Comparison of ENCODE assay signal across 16 mouse cellular contexts in the genomic region with DNA sequence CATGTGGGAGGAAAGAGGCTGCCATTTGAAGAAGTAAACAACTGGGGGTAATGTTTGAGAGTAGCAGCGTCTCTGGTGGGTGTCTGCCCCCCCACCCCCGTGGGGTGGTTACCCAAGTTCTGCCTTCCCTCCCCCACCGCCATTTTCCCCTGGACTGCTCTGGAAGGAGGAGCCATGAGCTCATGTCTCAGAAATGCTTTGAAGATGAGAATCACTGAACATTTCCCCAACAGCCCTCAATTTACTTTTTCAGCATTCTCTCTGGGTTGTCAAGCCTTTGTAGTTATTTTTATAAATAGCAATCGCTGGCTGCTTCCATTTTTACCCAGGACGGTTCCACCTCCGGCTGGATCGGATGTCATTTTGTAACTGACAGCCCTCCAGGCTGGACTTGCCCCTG. TPM values are rescaled to one million over a fixed set of nuclear protein-coding genes. Genes with fewer than 3 reads are reported as not detected.
DNase-seq lines count a peak whose midpoint lies in the region; ATAC-seq and TF ChIP-seq lines count a peak whose summit lies in the region.
"Had no signal": no experiment of that assay in that cellular context is flagged by ENCODE, and none has a peak within 500 bp of the region (broad histone marks: within the 10 kb centered on the region; RNA-seq: fewer than 3 reads in every experiment).

No protein-coding gene starts in this region.

- peak overlapping the region; percentile 13; the same call in 1 of the 2 replicates for H3K4me2 ChIP-seq in heart, embryonic 13.5 days
- no peak overlapping the region for H3K4me2 ChIP-seq in lung, embryonic 16.5 days (ENCODE audit: low read depth, low read length)
- H3K4me2 ChIP-seq in embryonic facial prominence, embryonic 13.5 days, result no peak overlapping the region
- no peak overlapping the region for H3K4me2 ChIP-seq in intestine, embryonic 16.5 days (ENCODE audit: low read depth, low read length)
- H3K4me2 ChIP-seq: kidney, embryonic 15.5 days; liver, embryonic 15.5 days had no signal

- H3K9ac ChIP-seq in heart, embryonic 13.5 days, result no peak overlapping the region
- H3K9ac ChIP-seq in lung, embryonic 16.5 days (ENCODE audit: low read length), result no peak overlapping the region
- H3K9ac ChIP-seq in embryonic facial prominence, embryonic 13.5 days, result no peak overlapping the region
- no peak overlapping the region for H3K9ac ChIP-seq in intestine, embryonic 16.5 days (ENCODE audit: low read depth, low read length)
- H3K9ac ChIP-seq: kidney, embryonic 15.5 days; liver, embryonic 15.5 days had no signal

- H3K27me3 ChIP-seq in heart, embryonic 13.5 days (replicated peaks), result no peaks in the 10 kb centered on the region
- no peaks in the 10 kb centered on the region for H3K27me3 ChIP-seq in lung, embryonic 16.5 days (ENCODE audit: control insufficient read depth, insufficient read depth, low read depth, low read length)
- no peaks in the 10 kb centered on the region for H3K27me3 ChIP-seq in embryonic facial prominence, embryonic 13.5 days
- no peaks in the 10 kb centered on the region for H3K27me3 ChIP-seq in intestine, embryonic 16.5 days (replicated peaks; ENCODE audit: control insufficient read depth, insufficient read depth, low read length)
- H3K27me3 ChIP-seq: kidney, embryonic 15.5 days; liver, embryonic 15.5 days had no signal

- H3K9me3 ChIP-seq in heart, embryonic 13.5 days, result no peaks in the 10 kb centered on the region
- no peaks in the 10 kb centered on the region for H3K9me3 ChIP-seq in lung, embryonic 16.5 days (ENCODE audit: control insufficient read depth, low read length)
- no peaks in the 10 kb centered on the region for H3K9me3 ChIP-seq in embryonic facial prominence, embryonic 13.5 days
- no peaks in the 10 kb centered on the region for H3K9me3 ChIP-seq in intestine, embryonic 16.5 days (ENCODE audit: control insufficient read depth, low read length)
- H3K9me3 ChIP-seq: kidney, embryonic 15.5 days; liver, embryonic 15.5 days; midbrain, embryonic 10.5 days had no signal

- H3K27ac ChIP-seq in heart, embryonic 13.5 days (replicated peaks), result no peak overlapping the region
- H3K27ac ChIP-seq in lung, embryonic 16.5 days (ENCODE audit: low read length), result peak overlapping the region; percentile 53
- peak overlapping the region; percentile 44 for H3K27ac ChIP-seq in embryonic facial prominence, embryonic 13.5 days
- H3K27ac ChIP-seq in intestine, embryonic 16.5 days (ENCODE audit: low read length), result no peak overlapping the region
- H3K27ac ChIP-seq: kidney, embryonic 15.5 days; liver, embryonic 15.5 days; midbrain, embryonic 10.5 days had no signal

- no peak for TF ChIP-seq CTCF in lung, adult 2 months (IDR thresholded peaks at IDR 0.05; ENCODE audit: insufficient read depth, low read length)

- no peak; the same call in 1 of the 2 replicates for ATAC-seq in heart, embryonic 13.5 days (ENCODE audit: extremely low read depth, insufficient number of reproducible peaks, low FRiP score, low TSS enrichment)
- peak; percentile 70 for ATAC-seq in lung, embryonic 16.5 days (ENCODE audit: low read depth)
- no peak for ATAC-seq in embryonic facial prominence, embryonic 13.5 days (ENCODE audit: insufficient number of reproducible peaks, insufficient read depth, low FRiP score, low TSS enrichment, low read depth)
- no peak for ATAC-seq in intestine, embryonic 16.5 days
- ATAC-seq: activated CD4-positive, CD25-positive, alpha-beta regulatory T cell, adult 4 months; hindbrain, embryonic 16.5 days had no signal

- H3K4me3 ChIP-seq in heart, embryonic 13.5 days, result no peak overlapping the region
- H3K4me3 ChIP-seq in lung, embryonic 16.5 days (ENCODE audit: low read length), result no peak overlapping the region
- no peak overlapping the region for H3K4me3 ChIP-seq in lung, adult 2 months (replicated peaks; ENCODE audit: extremely low read depth, low read depth, low read length)
- H3K4me3 ChIP-seq in embryonic facial prominence, embryonic 13.5 days, result no peak overlapping the region
- H3K4me3 ChIP-seq in intestine, embryonic 16.5 days (ENCODE audit: low read length), result no peak overlapping the region
- H3K4me3 ChIP-seq: erythroblast, embryonic 14.5 days; kidney, embryonic 15.5 days; liver, embryonic 15.5 days; midbrain, embryonic 10.5 days had no signal

- H3K36me3 ChIP-seq in heart, embryonic 13.5 days, result no peaks in the 10 kb centered on the region
- H3K36me3 ChIP-seq in lung, embryonic 16.5 days (ENCODE audit: control insufficient read depth, insufficient read depth, low read length), result no peaks in the 10 kb centered on the region
- H3K36me3 ChIP-seq in embryonic facial prominence, embryonic 13.5 days, result no peaks in the 10 kb centered on the region
- no peaks in the 10 kb centered on the region for H3K36me3 ChIP-seq in intestine, embryonic 16.5 days (ENCODE audit: control insufficient read depth, insufficient read depth, low read length)
- H3K36me3 ChIP-seq: kidney, embryonic 15.5 days; liver, embryonic 15.5 days; midbrain, embryonic 10.5 days had no signal

- WGBS in heart, embryonic 13.5 days, result 32% methylated on average over 7 of the region's 7 CpGs
- 30% methylated on average over 7 of the region's 7 CpGs for WGBS in lung, embryonic 16.5 days
- WGBS in lung, adult 2 months, result 27% methylated on average over 7 of the region's 7 CpGs
- WGBS in embryonic facial prominence, embryonic 13.5 days, result 23% methylated on average over 7 of the region's 7 CpGs
- 51% methylated on average over 7 of the region's 7 CpGs for WGBS in intestine, embryonic 16.5 days

- no peak for DNase-seq in heart, adult 18-20 months
- no peak for DNase-seq in lung, adult 2 months
- DNase-seq in adipocyte (ENCODE audit: low spot score), result no peak
- DNase-seq: cerebellum, postnatal 36 days; layer of hippocampus, adult 9-11 months; thymus, adult 18-20 months had no signal

- peaks cover 11% of the 10 kb centered on the region for H3K4me1 ChIP-seq in heart, embryonic 13.5 days
- H3K4me1 ChIP-seq in lung, embryonic 16.5 days (replicated peaks; ENCODE audit: control insufficient read depth, insufficient read depth, low read length), result peaks cover 8% of the 10 kb centered on the region; the same call in 1 of the 2 replicates
- H3K4me1 ChIP-seq in lung, adult 2 months (ENCODE audit: control insufficient read depth, insufficient read depth, low read length), result no peaks in the 10 kb centered on the region
- H3K4me1 ChIP-seq in embryonic facial prominence, embryonic 13.5 days, result peaks cover 18% of the 10 kb centered on the region
- H3K4me1 ChIP-seq in intestine, embryonic 16.5 days (ENCODE audit: control insufficient read depth, insufficient read depth, low read length), result no peaks in the 10 kb centered on the region
- H3K4me1 ChIP-seq: liver, embryonic 15.5 days; midbrain, embryonic 10.5 days had no signal

- TF ChIP-seq POLR2A in lung, adult 2 months (IDR thresholded peaks at IDR 0.05; ENCODE audit: borderline replicate concordance, extremely low read depth, low read depth, low read length), result no peak

RNA-seq across cellular contexts. Expression of a gene that starts 26.7 kb away (rescaled TPM):
- 6.2 and 7.0 TPM in 2 replicates for polyA plus RNA-seq in heart, embryonic 13.5 days (2015; fragmentation: Nextera tagmentation; extraction: Ambion mirVana)
- total RNA-seq in heart, adult 18-20 months (2021), result 10 to 100 TPM in 1 of 2 experiments, 1 to 10 TPM in 1; 9.9 to 10.7 TPM
- polyA plus RNA-seq in lung, embryonic 16.5 days (2015; fragmentation: Nextera tagmentation; extraction: Ambion mirVana), result 6.7 and 7.6 TPM in 2 replicates
- 2.8 and 4.3 TPM in 2 replicates for polyA plus RNA-seq in lung, adult 2 months (2012; rRNA removed)
- 9.8 and 10.0 TPM in 2 replicates for polyA plus RNA-seq in embryonic facial prominence, embryonic 13.5 days (2015; fragmentation: Nextera tagmentation; extraction: Ambion mirVana)
- 7.4 and 7.9 TPM in 2 replicates for polyA plus RNA-seq in intestine, embryonic 16.5 days (2015; fragmentation: Nextera tagmentation; extraction: Ambion mirVana)

RNA-seq across cellular contexts. Expression of a gene that starts 48.9 kb away (rescaled TPM):
- polyA plus RNA-seq in heart, embryonic 13.5 days (2015; fragmentation: Nextera tagmentation; extraction: Ambion mirVana), result 2.8 and 3.7 TPM in 2 replicates
- 10 to 100 TPM; 28.1 to 30.2 TPM for total RNA-seq in heart, adult 18-20 months (2021)
- 4.4 and 6.5 TPM in 2 replicates for polyA plus RNA-seq in lung, embryonic 16.5 days (2015; fragmentation: Nextera tagmentation; extraction: Ambion mirVana)
- polyA plus RNA-seq in lung, adult 2 months (2012; rRNA removed), result 3.9 and 4.2 TPM in 2 replicates
- 4.7 and 6.3 TPM in 2 replicates for polyA plus RNA-seq in embryonic facial prominence, embryonic 13.5 days (2015; fragmentation: Nextera tagmentation; extraction: Ambion mirVana)
- polyA plus RNA-seq in intestine, embryonic 16.5 days (2015; fragmentation: Nextera tagmentation; extraction: Ambion mirVana), result 2.8 and 2.9 TPM in 2 replicates

Comparison
In these comparisons a context has a peak if more than half of its experiments do, and no peak if none do; other contexts are left out.
1. H3K27ac ChIP-seq: peak in lung, embryonic 16.5 days (single experiment) and embryonic facial prominence, embryonic 13.5 days (single experiment); none in heart, embryonic 13.5 days (single experiment) and intestine, embryonic 16.5 days (single experiment).